Mouse (Mus musculus): ENCODE results near the gene Ralgds.

The Ralgds gene

DNA sequence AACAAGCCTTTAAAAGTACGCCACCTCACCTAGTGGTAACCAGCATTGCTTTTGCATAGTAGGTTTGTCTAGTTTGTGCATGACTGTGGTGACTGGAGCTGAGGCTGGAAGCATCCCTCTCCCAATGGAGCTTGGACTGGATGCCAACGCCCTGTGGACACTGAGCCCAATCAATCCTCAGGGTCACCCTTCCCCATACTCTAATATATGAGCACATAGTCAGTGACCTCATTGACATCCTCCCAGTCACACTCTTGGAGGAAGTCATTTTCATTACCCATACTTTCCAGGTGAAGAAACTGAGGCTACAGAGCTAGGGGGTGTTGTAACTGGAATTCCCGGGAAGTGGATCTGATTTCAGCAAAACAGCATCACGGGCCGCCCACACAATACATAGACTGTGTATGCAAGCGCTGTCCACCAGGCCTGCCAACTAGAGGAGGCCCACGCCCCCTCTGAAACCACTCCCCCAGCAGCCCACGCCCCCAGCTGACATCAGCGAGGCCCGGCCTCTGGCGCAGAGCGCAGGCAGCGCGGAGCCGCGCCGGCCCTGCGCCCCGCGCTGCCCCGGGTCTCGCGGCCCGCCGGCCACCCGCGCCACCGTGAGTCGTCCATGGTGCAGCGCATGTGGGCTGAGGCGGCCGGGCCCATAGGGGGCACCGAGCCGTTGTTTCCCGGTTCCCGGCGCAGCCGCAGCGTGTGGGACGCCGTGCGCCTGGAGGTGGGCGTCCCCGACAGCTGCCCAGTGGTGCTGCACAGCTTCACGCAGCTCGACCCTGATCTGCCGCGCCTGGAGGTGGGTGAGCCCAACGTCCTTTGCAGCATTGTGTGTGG, 20.2 kb downstream of the Ralgds start:
- in situ Hi-C loops (cut with MboI): no loop called here

DNA sequence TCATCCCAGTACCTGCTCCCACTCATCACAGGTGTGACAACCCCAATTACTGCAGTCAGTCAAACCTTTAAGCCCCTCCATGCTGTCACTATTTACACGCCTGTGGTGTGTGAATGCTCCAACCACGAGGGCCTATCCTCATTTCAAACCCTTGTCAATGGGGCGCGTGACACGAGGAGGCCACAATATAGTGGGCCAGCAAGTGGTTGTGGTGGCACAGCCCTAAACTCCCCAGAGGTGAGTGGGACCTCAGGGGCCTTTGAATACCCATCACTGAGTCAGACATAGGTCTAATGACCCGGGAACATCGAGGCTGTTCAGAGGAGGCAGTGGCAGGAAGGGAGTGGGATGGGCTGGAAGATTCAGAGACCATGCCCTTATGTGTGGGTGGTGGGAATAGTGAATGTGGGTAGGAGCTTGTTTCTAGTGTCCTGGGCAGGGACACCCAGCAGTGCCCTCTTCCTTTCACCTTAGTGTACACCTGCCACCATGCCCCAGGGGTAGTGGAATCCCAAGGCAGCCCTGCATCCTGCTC, 21.0 kb downstream of the Ralgds start:
- in situ Hi-C loops (cut with MboI): no loop called here

GRCm38 (mm10) chr2:28534436-28535262, 21.7 kb downstream of the Ralgds start:
- in situ Hi-C loops (cut with MboI): no loop called here

DNA sequence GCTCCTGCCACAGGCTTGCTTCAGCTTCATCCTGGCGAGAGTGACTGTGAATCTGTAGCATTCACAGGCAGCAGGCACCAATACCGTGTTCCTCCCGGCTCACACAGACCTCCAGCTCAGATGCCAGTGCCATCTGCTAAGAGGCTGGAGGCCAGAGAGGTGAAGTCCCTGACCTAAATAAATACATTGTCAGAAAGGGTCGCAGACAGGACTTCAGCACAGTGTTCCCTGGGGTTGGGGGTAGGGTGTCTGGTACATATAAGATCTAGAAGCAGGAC, 22.3 kb downstream of the Ralgds start:
- in situ Hi-C loops (cut with MboI): no loop called here

DNA sequence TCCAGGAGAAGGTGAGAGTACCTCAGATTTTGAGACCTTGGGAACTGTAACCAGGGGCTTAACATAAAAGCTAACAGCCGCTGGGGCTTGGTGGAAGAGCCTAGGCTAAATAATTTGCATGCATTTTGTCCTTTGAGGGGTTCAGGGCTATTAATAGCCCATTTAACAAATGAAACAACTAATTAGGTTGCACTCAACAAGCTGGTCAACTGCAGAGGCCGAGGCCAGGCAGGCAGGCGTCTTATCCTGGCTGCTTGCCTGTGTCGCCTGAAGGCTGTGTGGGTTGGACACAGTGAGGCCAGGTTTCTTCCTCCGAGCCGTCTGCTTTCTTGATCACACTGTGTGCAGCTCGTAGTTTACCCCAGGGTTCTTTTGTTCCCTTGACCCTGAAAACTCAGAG, 22.7 kb downstream of the Ralgds start:
- in situ Hi-C loops (cut with MboI): no loop called here

GRCm38 (mm10) chr2:28536166-28536565, 23.2 kb downstream of the Ralgds start:
- in situ Hi-C loops (cut with MboI): no loop called here

- in situ Hi-C loops (cut with MboI): no loop called here
These were observed 24.1 kb downstream of the Ralgds start for GRCm38 (mm10) chr2:28536766-28537633.

GRCm38 (mm10) chr2:28537634-28537920, 24.7 kb downstream of the Ralgds start:
- in situ Hi-C loops (cut with MboI): no loop called here

DNA sequence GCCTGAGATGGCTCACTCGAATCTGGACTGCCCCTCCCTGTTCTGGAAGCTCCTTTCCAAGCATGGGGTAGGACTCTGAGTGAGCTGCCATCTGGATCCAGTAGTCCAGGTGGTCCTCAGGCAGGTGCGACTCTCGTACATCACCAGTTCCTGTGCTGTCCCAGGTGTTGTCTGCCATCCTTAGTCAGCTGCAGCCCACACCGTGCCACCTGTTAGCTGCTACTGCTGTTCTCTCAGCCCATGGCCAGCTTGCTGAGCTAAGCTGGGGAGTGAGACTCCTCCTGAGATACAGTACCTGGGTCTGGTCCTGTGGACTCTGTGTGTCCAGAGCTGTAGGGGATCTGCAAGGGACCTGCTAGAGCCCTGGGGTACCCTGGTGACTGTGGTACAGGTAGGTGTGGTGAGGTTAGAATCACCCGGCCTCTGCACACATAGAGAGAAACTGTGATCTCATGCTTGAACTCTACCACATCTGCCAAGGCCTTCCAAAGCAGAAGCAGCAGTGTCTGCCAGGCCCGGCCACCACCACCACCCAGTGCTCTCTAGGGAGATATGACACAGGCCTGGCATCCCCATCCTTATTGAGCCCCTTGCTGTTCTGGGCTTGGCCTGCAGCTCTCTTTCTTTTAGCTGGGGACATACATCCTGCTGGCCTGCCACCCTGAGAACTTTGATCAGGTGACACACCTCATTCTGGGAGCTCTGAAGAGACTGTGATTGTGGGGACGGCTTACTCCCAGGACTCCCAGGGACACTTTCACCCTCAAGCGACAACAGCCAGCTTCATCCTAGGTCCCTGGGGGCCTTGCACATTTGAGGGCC, 25.3 kb downstream of the Ralgds start:
- in situ Hi-C loops (cut with MboI): no loop called here

DNA sequence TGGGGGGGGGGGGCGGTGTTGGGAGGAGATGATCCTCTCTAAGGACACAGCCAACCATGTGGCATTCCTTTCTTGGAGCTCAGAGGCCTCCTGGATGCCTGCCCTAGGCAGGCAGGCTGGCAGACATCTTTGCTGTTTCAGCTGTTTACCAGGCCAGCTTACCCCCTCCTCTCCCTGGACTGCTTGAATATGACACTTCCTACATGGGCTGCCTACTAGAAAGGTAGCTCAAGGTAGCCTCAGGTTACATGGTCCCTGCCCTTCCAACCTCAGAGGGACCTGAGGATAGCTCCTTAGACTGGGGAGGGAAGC, 25.8 kb downstream of the Ralgds start:
- in situ Hi-C loops (cut with MboI): no loop called here

GRCm38 (mm10) chr2:28539206-28539605, 26.3 kb downstream of the Ralgds start:
- in situ Hi-C loops (cut with MboI): no loop called here

DNA sequence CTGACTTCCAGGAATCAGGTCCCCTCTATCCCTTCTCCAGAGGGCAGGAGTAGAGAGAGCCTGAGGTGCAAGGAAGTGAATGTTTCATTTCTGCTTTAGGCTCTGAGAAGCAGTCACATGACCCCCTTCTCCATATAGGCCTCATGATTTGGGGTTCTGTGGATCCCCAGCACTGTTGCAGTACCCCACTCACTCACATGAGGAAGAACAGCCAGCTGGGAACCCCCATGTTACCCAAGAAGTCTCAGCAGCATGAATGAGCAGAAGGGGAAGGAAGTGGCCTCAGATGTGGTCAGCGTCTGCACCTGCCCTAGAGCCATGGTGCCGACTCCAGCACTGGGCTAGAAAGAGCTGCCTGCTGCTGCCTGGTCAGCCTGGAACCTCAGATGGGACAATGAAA, 27.0 kb downstream of the Ralgds start:
- in situ Hi-C loops (cut with MboI): no loop called here

- in situ Hi-C loops (cut with MboI): no loop called here
These were observed 27.8 kb downstream of the Ralgds start for GRCm38 (mm10) chr2:28540587-28541227.

- in situ Hi-C loops (cut with MboI): no loop called here
These were observed 31.0 kb downstream of the Ralgds start for GRCm38 (mm10) chr2:28543894-28544293.

- in situ Hi-C loops (cut with MboI): no loop called here
These were observed 33.1 kb downstream of the Ralgds start for GRCm38 (mm10) chr2:28545976-28546375.

GRCm38 (mm10) chr2:28546560-28546959, 33.6 kb downstream of the Ralgds start:
- in situ Hi-C loops (cut with MboI): no loop called here

- in situ Hi-C loops (cut with MboI): no loop called here
These were observed 34.6 kb downstream of the Ralgds start for GRCm38 (mm10) chr2:28547237-28548172.

GRCm38 (mm10) chr2:28549157-28549556, 36.2 kb downstream of the Ralgds start:
- in situ Hi-C loops (cut with MboI): no loop called here

GRCm38 (mm10) chr2:28552301-28552700, 39.4 kb downstream of the Ralgds start:
- in situ Hi-C loops (cut with MboI): loop anchor here (5.0 kb wide), 1 partner anchor 35 kb away; no protein-coding TSS in a partner anchor

- in situ Hi-C loops (cut with MboI): no loop called here
These were observed 44.5 kb downstream of the Ralgds start for GRCm38 (mm10) chr2:28557452-28557851.
